Mouse (Mus musculus): ENCODE data around the gene Sec1.
"Not testable (repeated sequence)": the region's sequence is repeated elsewhere in the genome, so short reads cannot be mapped to it uniquely, and the experiment has no call there.

- not testable (repeated sequence) for TF ChIP-seq CTCF, EP300 (IDR thresholded peaks at IDR 0.05; ENCODE audit: low read depth)
These were observed 32.5 kb downstream of the Sec1 start for GRCm38 (mm10) chr7:45661702-45662101.
